Mouse (Mus musculus) spleen, embryonic (tissue): ENCODE results near the gene Ptpra.
"Not testable (repeated sequence)": the region's sequence is repeated elsewhere in the genome, so short reads cannot be mapped to it uniquely, and the experiment has no call there.

Source experiments
- CTCF ChIA-PET: fragments of 350-600 bp; sonication (Branson Sonifier 250); formaldehyde crosslinking; loops from one replicate; lab custom pipeline; 2022; lab: Charles Lee

Ptpra gene

GRCm38 (mm10) chr2:130546957-130547356 lies 96.9 kb downstream of the Ptpra start:
- CTCF ChIA-PET, result no interaction called here

GRCm38 (mm10) chr2:130554841-130555240 lies 104.8 kb downstream of the Ptpra start:
- CTCF ChIA-PET, result no interaction called here

- CTCF ChIA-PET, result no interaction called here
Measured at GRCm38 (mm10) chr2:130556292-130556691, 106.2 kb downstream of the Ptpra start.

- CTCF ChIA-PET, result no interaction called here
Measured at GRCm38 (mm10) chr2:130557462-130557861, 107.4 kb downstream of the Ptpra start.

- CTCF ChIA-PET, result no interaction called here
Measured at GRCm38 (mm10) chr2:130558015-130558414, 107.9 kb downstream of the Ptpra start.

GRCm38 (mm10) chr2:130563212-130564055 lies 113.4 kb downstream of the Ptpra start, which contains the start of gene Mrps26:
Gene Mrps26 (plus strand): TSS chr2:130563742.
- CTCF ChIA-PET, result no interaction called here

- CTCF ChIA-PET, result no interaction called here
Measured at GRCm38 (mm10) chr2:130564063-130564462, 114.0 kb downstream of the Ptpra start.

GRCm38 (mm10) chr2:130564983-130565382 lies 114.9 kb downstream of the Ptpra start:
- CTCF ChIA-PET, result no interaction called here

- CTCF ChIA-PET, result no interaction called here
Measured at GRCm38 (mm10) chr2:130568921-130569320, 118.8 kb downstream of the Ptpra start.

GRCm38 (mm10) chr2:130569926-130570325 lies 119.8 kb downstream of the Ptpra start:
- CTCF ChIA-PET, result no interaction called here

GRCm38 (mm10) chr2:130574960-130575359 lies 124.9 kb downstream of the Ptpra start:
- CTCF ChIA-PET, result no interaction called here

GRCm38 (mm10) chr2:130575873-130576272 lies 125.8 kb downstream of the Ptpra start, which contains the start of gene Oxt:
Gene Oxt (plus strand): TSS chr2:130576173.
- CTCF ChIA-PET, result interaction anchor here (0.6 kb wide), 1 partner anchor 896 kb away, joined by 3 read pairs; no protein-coding TSS in a partner anchor

GRCm38 (mm10) chr2:130576564-130576963 lies 126.5 kb downstream of the Ptpra start:
- CTCF ChIA-PET, result not testable (repeated sequence)

- CTCF ChIA-PET, result interaction anchor here (0.6 to 0.7 kb wide), 2 partner anchors 285 to 1669 kb away, joined by 3 to 8 read pairs; no protein-coding TSS in a partner anchor
Measured at GRCm38 (mm10) chr2:130577021-130577420, 126.9 kb downstream of the Ptpra start.

GRCm38 (mm10) chr2:130577632-130578031 lies 127.6 kb downstream of the Ptpra start:
- CTCF ChIA-PET, result interaction anchor here (0.7 kb wide), 1 partner anchor 1668 kb away, joined by 8 read pairs; no protein-coding TSS in a partner anchor

GRCm38 (mm10) chr2:130578148-130578547 lies 128.1 kb downstream of the Ptpra start:
- CTCF ChIA-PET, result interaction anchor here (0.7 kb wide), 1 partner anchor 91 kb away, joined by 3 read pairs; no protein-coding TSS in a partner anchor

GRCm38 (mm10) chr2:130579791-130580190 lies 129.7 kb downstream of the Ptpra start:
- CTCF ChIA-PET, result no interaction called here

- CTCF ChIA-PET, result interaction anchor here (0.7 kb wide), 1 partner anchor 187 kb away, joined by 3 read pairs; no protein-coding TSS in a partner anchor
Measured at GRCm38 (mm10) chr2:130581201-130581600, 131.1 kb downstream of the Ptpra start.

- CTCF ChIA-PET, result no interaction called here
Measured at GRCm38 (mm10) chr2:130582552-130582951, 132.5 kb downstream of the Ptpra start, which contains the start of gene Avp. Gene Avp (minus strand): TSS chr2:130582554.

- CTCF ChIA-PET, result no interaction called here
Measured at GRCm38 (mm10) chr2:130583902-130584560, 134.0 kb downstream of the Ptpra start.

GRCm38 (mm10) chr2:130586016-130586415 lies 135.9 kb downstream of the Ptpra start:
- CTCF ChIA-PET, result no interaction called here

GRCm38 (mm10) chr2:130588373-130588772 lies 138.3 kb downstream of the Ptpra start:
- CTCF ChIA-PET, result no interaction called here
